Mouse (Mus musculus): ENCODE results near the gene Spsb2. TPM values are rescaled to one million over a fixed set of nuclear protein-coding genes. Genes with fewer than 3 reads are reported as not detected.

The Spsb2 gene
- 8.7 and 9.2 TPM in 2 replicates for polyA plus RNA-seq (2016; fragmentation: Nextera tagmentation; extraction: Ambion mirVana)

- Histone ChIP-seq H3K4me2 (replicated peaks) (peak within 1 kb of the TSS; percentile 89), H3K4me3 (peak within 1 kb of the TSS; percentile 54), H3K27ac (peak within 1 kb of the TSS; percentile 87), H3K27me3 (no peaks in the 10 kb centered on the region), H3K9me3 (replicated peaks) (no peaks in the 10 kb centered on the region), H3K4me1 (peaks cover 48% of the 10 kb centered on the region), H3K9ac (peak within 1 kb of the TSS; percentile 63), H3K36me3 (peaks cover 14% of the 10 kb centered on the region)
- 4% methylated on average over 29 of the region's 29 CpGs for WGBS
- peak; percentile 29 for ATAC-seq (ENCODE audit: low FRiP score)
Observed at GRCm38 (mm10) chr6:124808358-124809012, at the start of gene Spsb2. Gene Spsb2 (plus strand): TSS chr6:124808661.

GRCm38 (mm10) chr6:124758849-124759232 lies 49.6 kb upstream of the Spsb2 start:
- no peak overlapping the region for H3K9ac ChIP-seq
- peak overlapping the region; percentile 98 for H3K27ac ChIP-seq
- H3K4me2 ChIP-seq (replicated peaks) = peak overlapping the region; percentile 73
- WGBS = 59% methylated on average over 2 of the region's 2 CpGs
- no peak overlapping the region for H3K4me3 ChIP-seq
- peaks cover 10% of the 10 kb centered on the region for H3K27me3 ChIP-seq
- H3K4me1 ChIP-seq = peaks cover 39% of the 10 kb centered on the region
- H3K9me3 ChIP-seq (replicated peaks) = no peaks in the 10 kb centered on the region
- H3K36me3 ChIP-seq = no peaks in the 10 kb centered on the region
- ATAC-seq (ENCODE audit: low FRiP score) = no peak

GRCm38 (mm10) chr6:124759259-124759658 lies 49.2 kb upstream of the Spsb2 start:
- Histone ChIP-seq H3K9ac (no peak overlapping the region), H3K4me1 (peaks cover 35% of the 10 kb centered on the region), H3K27ac (peak overlapping the region; percentile 98), H3K4me2 (replicated peaks) (peak overlapping the region; percentile 73; the same call in 1 of the 2 replicates), H3K27me3 (peaks cover 13% of the 10 kb centered on the region), H3K4me3 (no peak overlapping the region), H3K36me3 (no peaks in the 10 kb centered on the region), H3K9me3 (replicated peaks) (no peaks in the 10 kb centered on the region)
- WGBS = 2% methylated on average over 5 of the region's 5 CpGs
- ATAC-seq (ENCODE audit: low FRiP score) = no peak

GRCm38 (mm10) chr6:124765951-124766350 lies 42.5 kb upstream of the Spsb2 start:
- H3K9ac ChIP-seq = no peak overlapping the region
- H3K27me3 ChIP-seq = peaks cover 51% of the 10 kb centered on the region
- H3K36me3 ChIP-seq = no peaks in the 10 kb centered on the region
- no peak overlapping the region for H3K4me3 ChIP-seq
- WGBS = 80% methylated on average over 7 of the region's 7 CpGs
- no peak overlapping the region for H3K27ac ChIP-seq
- H3K4me1 ChIP-seq = peaks cover 19% of the 10 kb centered on the region
- H3K4me2 ChIP-seq (replicated peaks) = no peak overlapping the region
- no peaks in the 10 kb centered on the region for H3K9me3 ChIP-seq (replicated peaks)
- no peak for ATAC-seq (ENCODE audit: low FRiP score)

GRCm38 (mm10) chr6:124767536-124767919 lies 40.9 kb upstream of the Spsb2 start:
- Histone ChIP-seq H3K9me3 (replicated peaks) (no peaks in the 10 kb centered on the region), H3K9ac (no peak overlapping the region), H3K4me3 (no peak overlapping the region), H3K27me3 (peaks cover 59% of the 10 kb centered on the region), H3K27ac (no peak overlapping the region), H3K36me3 (no peaks in the 10 kb centered on the region), H3K4me2 (replicated peaks) (no peak overlapping the region), H3K4me1 (peaks cover 19% of the 10 kb centered on the region)
- ATAC-seq (ENCODE audit: low FRiP score) = no peak
- 47% methylated on average over 4 of the region's 4 CpGs for WGBS

GRCm38 (mm10) chr6:124767920-124768703 lies 40.3 kb upstream of the Spsb2 start:
- H3K36me3 ChIP-seq = no peaks in the 10 kb centered on the region
- peak overlapping the region; percentile 23; the same call in 1 of the 2 replicates for H3K9ac ChIP-seq
- H3K27ac ChIP-seq = no peak overlapping the region
- 22% methylated on average over 19 of the region's 19 CpGs for whole genome bisulfite sequencing
- H3K27me3 ChIP-seq = peaks cover 54% of the 10 kb centered on the region
- no peak for ATAC-seq (ENCODE audit: low FRiP score)
- no peaks in the 10 kb centered on the region for H3K9me3 ChIP-seq (replicated peaks)
- H3K4me2 ChIP-seq (replicated peaks) = peak overlapping the region; percentile 87
- peaks cover 19% of the 10 kb centered on the region for H3K4me1 ChIP-seq
- H3K4me3 ChIP-seq = peak overlapping the region; percentile 49

GRCm38 (mm10) chr6:124768704-124769044 lies 39.8 kb upstream of the Spsb2 start:
- peak overlapping the region; percentile 66; the same call in 1 of the 2 replicates for H3K9ac ChIP-seq
- 6% methylated on average over 9 of the region's 9 CpGs for WGBS
- peak overlapping the region; percentile 30; the same call in 1 of the 2 replicates for H3K27ac ChIP-seq
- H3K27me3 ChIP-seq = peaks cover 52% of the 10 kb centered on the region
- ATAC-seq (ENCODE audit: low FRiP score) = no peak
- H3K4me1 ChIP-seq = peaks cover 19% of the 10 kb centered on the region
- peak overlapping the region; percentile 49 for H3K4me3 ChIP-seq
- no peaks in the 10 kb centered on the region for H3K9me3 ChIP-seq (replicated peaks)
- H3K4me2 ChIP-seq (replicated peaks) = peak overlapping the region; percentile 87
- H3K36me3 ChIP-seq = no peaks in the 10 kb centered on the region

- peak; percentile 83 for ATAC-seq (ENCODE audit: low FRiP score)
- under 1% methylated on average over 46 of the region's 54 CpGs for WGBS
Observed at GRCm38 (mm10) chr6:124769101-124769765, 39.2 kb upstream of the Spsb2 start, which contains the start of gene Eno2. Gene Eno2 (minus strand): TSS chr6:124769673.

GRCm38 (mm10) chr6:124770013-124770412 lies 38.4 kb upstream of the Spsb2 start:
- no peaks in the 10 kb centered on the region for H3K9me3 ChIP-seq (replicated peaks)
- peak overlapping the region; percentile 66; the same call in 1 of the 2 replicates for H3K9ac ChIP-seq
- H3K36me3 ChIP-seq = no peaks in the 10 kb centered on the region
- H3K27ac ChIP-seq = no peak overlapping the region; the same call in 1 of the 2 replicates
- H3K4me3 ChIP-seq = peak overlapping the region; percentile 49
- WGBS = 64% methylated on average over 7 of the region's 7 CpGs
- H3K4me1 ChIP-seq = peaks cover 19% of the 10 kb centered on the region
- peaks cover 48% of the 10 kb centered on the region for H3K27me3 ChIP-seq
- H3K4me2 ChIP-seq (replicated peaks) = peak overlapping the region; percentile 87
- ATAC-seq (ENCODE audit: low FRiP score) = 0 out of 2 replicates have a peak, but pooled peaks have one; percentile 3

More at GRCm38 (mm10) chr6:124769101-124769765, 39.2 kb upstream of the Spsb2 start, which contains the start of gene Eno2:
- H3K4me2 ChIP-seq (replicated peaks) = peak within 1 kb of the TSS; percentile 87
- H3K4me3 ChIP-seq = peak within 1 kb of the TSS; percentile 49
- peak within 1 kb of the TSS; percentile 66 for H3K9ac ChIP-seq
- H3K27me3 ChIP-seq = peaks cover 48% of the 10 kb centered on the region
- peaks cover 19% of the 10 kb centered on the region for H3K4me1 ChIP-seq
- H3K27ac ChIP-seq = peak within 1 kb of the TSS; percentile 30
- H3K36me3 ChIP-seq = no peaks in the 10 kb centered on the region
- no peaks in the 10 kb centered on the region for H3K9me3 ChIP-seq (replicated peaks)

GRCm38 (mm10) chr6:124770511-124770910 lies 38.0 kb upstream of the Spsb2 start:
- no peak for ATAC-seq (ENCODE audit: low FRiP score)
- H3K9me3 ChIP-seq (replicated peaks) = no peaks in the 10 kb centered on the region
- H3K4me2 ChIP-seq (replicated peaks) = no peak overlapping the region
- no peak overlapping the region for H3K4me3 ChIP-seq
- 84% methylated on average over 15 of the region's 15 CpGs for WGBS
- H3K27me3 ChIP-seq = peaks cover 48% of the 10 kb centered on the region
- H3K9ac ChIP-seq = no peak overlapping the region
- peaks cover 19% of the 10 kb centered on the region for H3K4me1 ChIP-seq
- no peaks in the 10 kb centered on the region for H3K36me3 ChIP-seq
- no peak overlapping the region for H3K27ac ChIP-seq

GRCm38 (mm10) chr6:124779222-124779983 lies 29.1 kb upstream of the Spsb2 start, which contains the start of gene Lrrc23:
Gene Lrrc23 (minus strand): TSS chr6:124779727.
- 2% methylated on average over 23 of the region's 23 CpGs for WGBS
- H3K9me3 ChIP-seq (replicated peaks) = no peaks in the 10 kb centered on the region
- peak; percentile 39 for ATAC-seq (ENCODE audit: low FRiP score)
- peak within 1 kb of the TSS; percentile 33; the same call in 1 of the 2 replicates for H3K9ac ChIP-seq
- H3K4me3 ChIP-seq = peak within 1 kb of the TSS; percentile 35
- no peaks in the 10 kb centered on the region for H3K36me3 ChIP-seq
- H3K27me3 ChIP-seq = peaks cover 20% of the 10 kb centered on the region
- H3K27ac ChIP-seq = peak within 1 kb of the TSS; percentile 44; the same call in 1 of the 2 replicates
- peak within 1 kb of the TSS; percentile 68 for H3K4me2 ChIP-seq (replicated peaks)
- H3K4me1 ChIP-seq = peaks cover 20% of the 10 kb centered on the region
